Mouse (Mus musculus) neural tube, embryonic 11.5 days (tissue): Measurements from ENCODE around the gene Atp6v1f. TPM values are rescaled to one million over a fixed set of nuclear protein-coding genes. Genes with fewer than 3 reads are reported as not detected.

Experiments
- ATAC-seq: fragments of 200-750 bp; cut with Nextera tagmentation; 2 replicates; pipeline ENCODE4 v1.8.0; 2017; ENCODE audit warnings: moderate number of reproducible peaks, mild to moderate bottlenecking, moderate TSS enrichment, moderate library complexity; ENCODE audit not compliant: insufficient read depth, low FRiP score, low TSS enrichment
- DNase-seq: peaks from one replicate; pipeline ENCODE4 v3.0.0-alpha.2; 2015; ENCODE audit warnings: low spot score
- H3K27ac ChIP-seq: fragments of 300-500 bp; sonication (generic); 2 replicates; pipeline ENCODE4 v1.5.1; 2014; ENCODE audit warnings: low read depth, mild to moderate bottlenecking, low read length
- H3K27me3 ChIP-seq: fragments of 300-500 bp; sonication (generic); 2 replicates; pipeline ENCODE4 v1.6.1; 2014; ENCODE audit warnings: mild to moderate bottlenecking, low read length, mixed read lengths; ENCODE audit not compliant: control insufficient read depth, insufficient read depth
- H3K36me3 ChIP-seq: fragments of 300-500 bp; sonication (generic); 2 replicates; pipeline ENCODE4 v1.6.1; 2014; ENCODE audit warnings: mild to moderate bottlenecking, low read length, moderate library complexity, mixed read lengths; ENCODE audit not compliant: control insufficient read depth, insufficient read depth
- H3K4me1 ChIP-seq: fragments of 300-500 bp; sonication (generic); 2 replicates; pipeline ENCODE4 v1.6.1; 2014; ENCODE audit warnings: low read length, mixed read lengths; ENCODE audit not compliant: control insufficient read depth, insufficient read depth
- H3K4me2 ChIP-seq: fragments of 300-500 bp; sonication (generic); 2 replicates; pipeline ENCODE4 v1.6.1; 2014; ENCODE audit warnings: low read depth, mild to moderate bottlenecking, moderate library complexity
- H3K4me3 ChIP-seq: fragments of 300-500 bp; sonication (generic); 2 replicates; pipeline ENCODE4 v1.5.1; 2014; ENCODE audit warnings: low read depth, low read length
- H3K9ac ChIP-seq: fragments of 300-500 bp; sonication (generic); 2 replicates; pipeline ENCODE4 v1.6.1; 2014; ENCODE audit warnings: mild to moderate bottlenecking, low read length
- H3K9me3 ChIP-seq: fragments of 300-500 bp; sonication (generic); 2 replicates; pipeline ENCODE4 v1.6.1; 2016; ENCODE audit warnings: low read length; ENCODE audit not compliant: control insufficient read depth
- WGBS: fragments of 180-500 bp; shearing (Covaris S2); extraction: QIAGEN DNeasy Blood & Tissue Kit; methylation state at CpG from one replicate; pipeline ENCODE4 v1.1.7; 2014; 5-methylcytosine and 5-hydroxymethylcytosine counted together
- polyA plus RNA-seq: library from polyadenylated mRNA; unstranded; fragments of >200 nt; fragmentation: Nextera tagmentation; extraction: Ambion mirVana; gene quantifications from 2 replicates; pipeline ENCODE4 v1.2.1, GENCODE M21; 2014

Atp6v1f gene
- polyA plus RNA-seq, 1 experiment from 2014 or later: 194 TPM

GRCm38 (mm10) chr6:29501599-29501998 lies 34.1 kb downstream of the Atp6v1f start:
- no peaks in the 10 kb centered on the region for H3K9me3 ChIP-seq
- no peak for DNase-seq
- no peak for ATAC-seq
- peaks cover 16% of the 10 kb centered on the region for H3K27me3 ChIP-seq
- WGBS: 86% methylated on average over 1 of the region's 1 CpGs
- H3K4me3 ChIP-seq: no peak overlapping the region
- no peak overlapping the region for H3K27ac ChIP-seq
- no peak overlapping the region for H3K9ac ChIP-seq
- H3K4me2 ChIP-seq: no peak overlapping the region
- no peaks in the 10 kb centered on the region for H3K36me3 ChIP-seq
- no peaks in the 10 kb centered on the region for H3K4me1 ChIP-seq

GRCm38 (mm10) chr6:29505493-29505892 lies 38.0 kb downstream of the Atp6v1f start:
- 89% methylated on average over 5 of the region's 5 CpGs for WGBS
- no peak overlapping the region for H3K4me2 ChIP-seq

DNA sequence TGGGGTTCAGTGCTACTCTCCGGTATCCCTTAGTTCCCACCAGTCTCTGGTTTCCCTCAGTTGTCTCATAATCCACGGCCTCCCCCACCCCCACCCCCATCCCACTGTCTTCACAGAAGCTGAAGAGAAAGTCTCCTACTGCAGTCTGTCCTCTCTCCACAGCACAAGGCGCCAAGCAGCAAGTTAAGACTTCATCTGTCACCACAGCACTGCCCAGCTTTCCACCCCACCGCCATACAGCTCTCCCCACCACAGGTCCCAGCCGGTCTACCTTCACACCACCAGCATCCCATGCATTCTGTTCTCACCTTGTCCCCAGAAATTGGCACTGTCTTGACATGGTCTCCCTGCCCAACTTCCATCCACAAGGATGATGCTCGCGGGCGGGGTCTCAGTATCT lies 39.3 kb downstream of the Atp6v1f start:
- no peak overlapping the region for H3K9ac ChIP-seq
- no peak overlapping the region for H3K27ac ChIP-seq
- no peaks in the 10 kb centered on the region for H3K36me3 ChIP-seq
- DNase-seq: no peak
- whole genome bisulfite sequencing: 25% methylated on average over 8 of the region's 8 CpGs
- ATAC-seq: no peak
- H3K4me3 ChIP-seq: peak overlapping the region; percentile 46
- H3K4me2 ChIP-seq: peak overlapping the region; percentile 59
- H3K9me3 ChIP-seq: no peaks in the 10 kb centered on the region
- H3K27me3 ChIP-seq: peaks cover 23% of the 10 kb centered on the region; the same call in 1 of the 2 replicates
- H3K4me1 ChIP-seq: no peaks in the 10 kb centered on the region

More at GRCm38 (mm10) chr6:29505493-29505892, 38.0 kb downstream of the Atp6v1f start:
- no peak for DNase-seq
- no peaks in the 10 kb centered on the region for H3K9me3 ChIP-seq
- peaks cover 23% of the 10 kb centered on the region; the same call in 1 of the 2 replicates for H3K27me3 ChIP-seq
- H3K9ac ChIP-seq: no peak overlapping the region
- no peak overlapping the region for H3K27ac ChIP-seq
- no peaks in the 10 kb centered on the region for H3K36me3 ChIP-seq
- no peak overlapping the region for H3K4me3 ChIP-seq
- ATAC-seq: no peak
- no peaks in the 10 kb centered on the region for H3K4me1 ChIP-seq

DNA sequence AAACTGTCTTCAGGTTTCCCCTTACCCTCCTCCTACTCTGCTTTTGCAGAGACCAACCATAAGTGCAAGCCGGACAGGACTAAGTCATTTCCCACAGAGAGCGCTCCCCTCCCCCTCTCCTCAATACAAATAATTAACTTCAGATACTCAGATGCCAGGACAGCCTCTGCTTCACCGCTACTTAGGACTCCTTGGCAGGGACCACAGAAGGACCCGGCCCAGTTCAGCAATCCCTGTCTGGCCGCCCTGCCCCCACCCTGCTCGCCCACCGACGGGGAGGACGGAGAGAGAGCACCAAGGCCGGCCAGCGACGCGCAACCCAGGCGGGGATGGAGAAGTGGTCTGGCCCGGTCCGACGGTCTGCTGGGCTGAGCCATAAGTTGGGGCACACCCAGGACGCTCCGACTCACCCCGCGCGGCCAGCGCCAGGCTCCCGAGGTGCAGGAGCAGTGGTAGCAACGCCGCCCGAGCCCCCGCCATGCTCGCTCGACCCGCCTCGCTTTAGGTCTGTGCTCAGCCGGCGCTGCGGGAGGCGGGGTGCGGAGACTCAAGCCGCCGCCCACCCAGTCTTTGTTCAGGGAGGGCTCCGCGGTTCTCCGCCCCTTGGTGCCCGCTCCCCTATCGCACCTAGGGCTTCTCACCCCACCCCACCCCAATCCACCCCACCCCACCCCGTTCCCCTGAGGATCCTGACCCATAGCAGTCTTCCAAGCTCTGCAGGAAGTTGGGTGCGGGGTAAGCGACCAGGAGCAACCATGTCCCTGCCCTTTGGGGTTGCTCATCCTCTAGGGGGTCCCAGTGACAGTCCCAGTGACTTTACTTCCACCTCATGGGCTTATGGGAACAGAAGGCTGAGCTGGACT lies 40.2 kb downstream of the Atp6v1f start, which contains the start of gene Kcp:
Kcp (minus strand) TSS at position 506 of the 863 bp plus-strand sequence.
- 2% methylated on average over 44 of the region's 47 CpGs for WGBS
- no peak within 1 kb of the TSS for H3K27ac ChIP-seq
- peaks cover 23% of the 10 kb centered on the region; the same call in 1 of the 2 replicates for H3K27me3 ChIP-seq

GRCm38 (mm10) chr6:29509086-29509485 lies 41.6 kb downstream of the Atp6v1f start:
- Histone ChIP-seq H3K27ac (no peak overlapping the region), H3K4me3 (no peak overlapping the region), H3K4me1 (0 out of 2 replicates have a peak, but pooled peaks cover 2% of the 10 kb centered on the region), H3K4me2 (no peak overlapping the region), H3K9ac (no peak overlapping the region), H3K36me3 (no peaks in the 10 kb centered on the region), H3K27me3 (peaks cover 23% of the 10 kb centered on the region; the same call in 1 of the 2 replicates), H3K9me3 (no peaks in the 10 kb centered on the region)
- DNase-seq (no peak), ATAC-seq (no peak)
- 26% methylated on average over 2 of the region's 2 CpGs for WGBS

More for the DNA sequence above, 40.2 kb downstream of the Atp6v1f start, which contains the start of gene Kcp:
- ATAC-seq (peak; percentile 53; the same call in 1 of the 2 replicates), DNase-seq (peak; percentile 51)
- Histone ChIP-seq H3K4me2 (peak within 1 kb of the TSS; percentile 59), H3K9me3 (no peaks in the 10 kb centered on the region), H3K4me3 (peak within 1 kb of the TSS; percentile 46), H3K4me1 (0 out of 2 replicates have a peak, but pooled peaks cover under 1% of the 10 kb centered on the region), H3K36me3 (no peaks in the 10 kb centered on the region), H3K9ac (peak within 1 kb of the TSS; percentile 63)

GRCm38 (mm10) chr6:29513284-29513683 lies 45.8 kb downstream of the Atp6v1f start:
- WGBS: under 1% methylated on average over 11 of the region's 11 CpGs
- Histone ChIP-seq H3K36me3 (no peaks in the 10 kb centered on the region), H3K9me3 (no peaks in the 10 kb centered on the region), H3K27ac (no peak overlapping the region), H3K9ac (peak overlapping the region; percentile 20; the same call in 1 of the 2 replicates), H3K27me3 (peaks cover 7% of the 10 kb centered on the region; the same call in 1 of the 2 replicates), H3K4me2 (peak overlapping the region; percentile 12), H3K4me3 (no peak overlapping the region), H3K4me1 (0 out of 2 replicates have a peak, but pooled peaks cover 2% of the 10 kb centered on the region)
- ATAC-seq (peak; percentile 61; the same call in 1 of the 2 replicates), DNase-seq (peak; percentile 81)

- Histone ChIP-seq H3K9ac (no peak overlapping the region), H3K27me3 (no peaks in the 10 kb centered on the region), H3K27ac (no peak overlapping the region), H3K4me2 (no peak overlapping the region), H3K9me3 (no peaks in the 10 kb centered on the region), H3K36me3 (no peaks in the 10 kb centered on the region), H3K4me1 (0 out of 2 replicates have a peak, but pooled peaks cover 2% of the 10 kb centered on the region), H3K4me3 (no peak overlapping the region)
- ATAC-seq: no peak
- DNase-seq: peak; percentile 66
- 5% methylated on average over 5 of the region's 5 CpGs for WGBS
These were observed 49.6 kb downstream of the Atp6v1f start for GRCm38 (mm10) chr6:29517139-29517538.
